Mouse (Mus musculus): ENCODE results near the gene Arhgdig.

- TF ChIP-seq POLR2A (IDR thresholded peaks at IDR 0.05; ENCODE audit: insufficient read depth, low read depth, low read length): no peak
- TF ChIP-seq CTCF (IDR thresholded peaks at IDR 0.05; ENCODE audit: insufficient read depth, low read depth, low read length): no peak
These were observed 29.0 kb downstream of the Arhgdig start for GRCm38 (mm10) chr17:26178611-26179010.
